Mouse (Mus musculus): ENCODE data around the gene Slc16a7.

Slc16a7 gene

GRCm38 (mm10) chr10:125324149-125324834 is 65.0 kb downstream of the Slc16a7 start:
- DNase-seq (ENCODE audit: low read depth, low spot score), result no peak

- no peak for DNase-seq (ENCODE audit: low read depth, low spot score)
Measured at GRCm38 (mm10) chr10:125321446-125322428, 67.5 kb downstream of the Slc16a7 start.

- DNase-seq (ENCODE audit: low read depth, low spot score), result no peak
Measured at GRCm38 (mm10) chr10:125317317-125317716, 71.9 kb downstream of the Slc16a7 start.

- no peak for DNase-seq (ENCODE audit: low read depth, low spot score)
Measured at GRCm38 (mm10) chr10:125310855-125311254, 78.4 kb downstream of the Slc16a7 start.

GRCm38 (mm10) chr10:125298036-125298435 is 91.2 kb downstream of the Slc16a7 start:
- DNase-seq (ENCODE audit: low read depth, low spot score), result no peak

GRCm38 (mm10) chr10:125290320-125290719 is 98.9 kb downstream of the Slc16a7 start:
- no peak for DNase-seq (ENCODE audit: low read depth, low spot score)

GRCm38 (mm10) chr10:125288560-125288959 is 100.7 kb downstream of the Slc16a7 start:
- no peak for DNase-seq (ENCODE audit: low read depth, low spot score)

GRCm38 (mm10) chr10:125285386-125285785 is 103.9 kb downstream of the Slc16a7 start:
- DNase-seq (ENCODE audit: low read depth, low spot score), result no peak

- DNase-seq (ENCODE audit: low read depth, low spot score), result no peak
Measured at GRCm38 (mm10) chr10:125275149-125275848, 114.0 kb downstream of the Slc16a7 start.

- no peak for DNase-seq (ENCODE audit: low read depth, low spot score)
Measured at GRCm38 (mm10) chr10:125274519-125275148, 114.6 kb downstream of the Slc16a7 start.

GRCm38 (mm10) chr10:125273759-125274158 is 115.5 kb downstream of the Slc16a7 start:
- DNase-seq (ENCODE audit: low read depth, low spot score), result no peak

GRCm38 (mm10) chr10:125271448-125271847 is 117.8 kb downstream of the Slc16a7 start:
- no peak for DNase-seq (ENCODE audit: low read depth, low spot score)

GRCm38 (mm10) chr10:125270266-125270665 is 119.0 kb downstream of the Slc16a7 start:
- no peak for DNase-seq (ENCODE audit: low read depth, low spot score)

- no peak for DNase-seq (ENCODE audit: low read depth, low spot score)
Measured at GRCm38 (mm10) chr10:125266322-125266721, 122.9 kb downstream of the Slc16a7 start.

- DNase-seq (ENCODE audit: low read depth, low spot score), result no peak
Measured at GRCm38 (mm10) chr10:125265901-125266300, 123.4 kb downstream of the Slc16a7 start.

GRCm38 (mm10) chr10:125265467-125265866 is 123.8 kb downstream of the Slc16a7 start:
- DNase-seq (ENCODE audit: low read depth, low spot score), result no peak

GRCm38 (mm10) chr10:125264938-125265337 is 124.3 kb downstream of the Slc16a7 start:
- no peak for DNase-seq (ENCODE audit: low read depth, low spot score)

- no peak for DNase-seq (ENCODE audit: low read depth, low spot score)
Measured at GRCm38 (mm10) chr10:125255904-125256303, 133.4 kb downstream of the Slc16a7 start.

- no peak for DNase-seq (ENCODE audit: low read depth, low spot score)
Measured at GRCm38 (mm10) chr10:125214536-125214935, 174.7 kb downstream of the Slc16a7 start.

- no peak for DNase-seq (ENCODE audit: low read depth, low spot score)
Measured at GRCm38 (mm10) chr10:125213805-125214204, 175.5 kb downstream of the Slc16a7 start.

- DNase-seq (ENCODE audit: low read depth, low spot score), result no peak
Measured at GRCm38 (mm10) chr10:125187544-125187943, 201.7 kb downstream of the Slc16a7 start.
